Mouse (Mus musculus): ENCODE measurements around the gene Rras. TPM values are rescaled to one million over a fixed set of nuclear protein-coding genes. Genes with fewer than 3 reads are reported as not detected.

Rras gene
- polyA plus RNA-seq, 1 experiment from 2014 or later, result 17.7 TPM

- peak overlapping the region; percentile 95 for H3K4me3 ChIP-seq (ENCODE audit: low read depth, low read length)
- WGBS, result 2% methylated on average over 13 of the region's 13 CpGs
- H3K27me3 ChIP-seq (ENCODE audit: control insufficient read depth, insufficient read depth, low read length), result no peaks in the 10 kb centered on the region
- H3K27ac ChIP-seq (ENCODE audit: low read depth, low read length), result peak overlapping the region; percentile 98; the same call in 1 of the 2 replicates
- H3K4me1 ChIP-seq (ENCODE audit: control insufficient read depth, insufficient read depth, low read length), result peaks cover 12% of the 10 kb centered on the region
- peak overlapping the region; percentile 90 for H3K9ac ChIP-seq (ENCODE audit: low read length)
- H3K4me2 ChIP-seq (ENCODE audit: low read depth), result peak overlapping the region; percentile 98
- DNase-seq (ENCODE audit: low spot score) (no peak), ATAC-seq (ENCODE audit: insufficient read depth, low FRiP score, low TSS enrichment) (no peak)
- no peaks in the 10 kb centered on the region for H3K9me3 ChIP-seq (ENCODE audit: control insufficient read depth, low read length)
- H3K36me3 ChIP-seq (ENCODE audit: control insufficient read depth, insufficient read depth, low read length), result peaks cover 34% of the 10 kb centered on the region
These were observed 33.8 kb downstream of the Rras start for GRCm38 (mm10) chr7:45051601-45051974.

GRCm38 (mm10) chr7:45052181-45052861, 34.6 kb downstream of the Rras start:
- peak overlapping the region; percentile 98 for H3K27ac ChIP-seq (ENCODE audit: low read depth, low read length)
- H3K9me3 ChIP-seq (ENCODE audit: control insufficient read depth, low read length), result no peaks in the 10 kb centered on the region
- H3K27me3 ChIP-seq (ENCODE audit: control insufficient read depth, insufficient read depth, low read length), result no peaks in the 10 kb centered on the region
- peak overlapping the region; percentile 95 for H3K4me3 ChIP-seq (ENCODE audit: low read depth, low read length)
- no peak for DNase-seq (ENCODE audit: low spot score)
- H3K36me3 ChIP-seq (ENCODE audit: control insufficient read depth, insufficient read depth, low read length), result peaks cover 28% of the 10 kb centered on the region
- peak overlapping the region; percentile 98 for H3K4me2 ChIP-seq (ENCODE audit: low read depth)
- under 1% methylated on average over 36 of the region's 38 CpGs for WGBS
- ATAC-seq (ENCODE audit: insufficient read depth, low FRiP score, low TSS enrichment), result no peak
- H3K4me1 ChIP-seq (ENCODE audit: control insufficient read depth, insufficient read depth, low read length), result peaks cover 12% of the 10 kb centered on the region
- H3K9ac ChIP-seq (ENCODE audit: low read length), result peak overlapping the region; percentile 90

DNA sequence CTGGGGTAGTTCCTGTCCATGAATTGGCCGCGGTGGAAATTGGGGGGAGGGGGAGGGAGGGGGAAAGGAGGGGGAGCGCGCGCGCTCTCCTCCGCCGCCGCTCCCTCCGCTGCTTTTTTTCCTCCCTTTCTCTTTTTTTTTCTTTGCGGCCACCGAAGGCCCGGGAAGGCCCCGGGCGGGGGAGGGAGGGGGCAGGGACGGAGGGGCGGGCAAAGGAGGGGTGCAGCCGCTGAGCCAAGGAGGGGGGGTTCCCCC, 35.0 kb downstream of the Rras start, which contains the start of gene Prr12:
Prr12 (minus strand) TSS at position 20 of the 255 bp plus-strand sequence.
- H3K4me1 ChIP-seq (ENCODE audit: control insufficient read depth, insufficient read depth, low read length), result peaks cover 12% of the 10 kb centered on the region
- no peaks in the 10 kb centered on the region for H3K27me3 ChIP-seq (ENCODE audit: control insufficient read depth, insufficient read depth, low read length)
- peak within 1 kb of the TSS; percentile 90 for H3K9ac ChIP-seq (ENCODE audit: low read length)
- DNase-seq (ENCODE audit: low spot score) (no peak), ATAC-seq (ENCODE audit: insufficient read depth, low FRiP score, low TSS enrichment) (no peak)
- peak within 1 kb of the TSS; percentile 98 for H3K4me2 ChIP-seq (ENCODE audit: low read depth)
- peak within 1 kb of the TSS; percentile 95 for H3K4me3 ChIP-seq (ENCODE audit: low read depth, low read length)
- H3K36me3 ChIP-seq (ENCODE audit: control insufficient read depth, insufficient read depth, low read length), result peaks cover 23% of the 10 kb centered on the region
- peak within 1 kb of the TSS; percentile 98 for H3K27ac ChIP-seq (ENCODE audit: low read depth, low read length)
- H3K9me3 ChIP-seq (ENCODE audit: control insufficient read depth, low read length), result no peaks in the 10 kb centered on the region
- 0% methylated on average over 4 of the region's 18 CpGs for WGBS

GRCm38 (mm10) chr7:45053117-45053930, 35.6 kb downstream of the Rras start:
- Histone ChIP-seq H3K4me3 (ENCODE audit: low read depth, low read length) (peak overlapping the region; percentile 95), H3K9me3 (ENCODE audit: control insufficient read depth, low read length) (no peaks in the 10 kb centered on the region), H3K36me3 (ENCODE audit: control insufficient read depth, insufficient read depth, low read length) (peaks cover 18% of the 10 kb centered on the region), H3K4me1 (ENCODE audit: control insufficient read depth, insufficient read depth, low read length) (peaks cover 12% of the 10 kb centered on the region), H3K27me3 (ENCODE audit: control insufficient read depth, insufficient read depth, low read length) (no peaks in the 10 kb centered on the region), H3K27ac (ENCODE audit: low read depth, low read length) (peak overlapping the region; percentile 98), H3K9ac (ENCODE audit: low read length) (peak overlapping the region; percentile 90), H3K4me2 (ENCODE audit: low read depth) (peak overlapping the region; percentile 98)
- under 1% methylated on average over 28 of the region's 59 CpGs for WGBS
- DNase-seq (ENCODE audit: low spot score), result peak; percentile 79
- ATAC-seq (ENCODE audit: insufficient read depth, low FRiP score, low TSS enrichment), result peak; percentile 52

DNA sequence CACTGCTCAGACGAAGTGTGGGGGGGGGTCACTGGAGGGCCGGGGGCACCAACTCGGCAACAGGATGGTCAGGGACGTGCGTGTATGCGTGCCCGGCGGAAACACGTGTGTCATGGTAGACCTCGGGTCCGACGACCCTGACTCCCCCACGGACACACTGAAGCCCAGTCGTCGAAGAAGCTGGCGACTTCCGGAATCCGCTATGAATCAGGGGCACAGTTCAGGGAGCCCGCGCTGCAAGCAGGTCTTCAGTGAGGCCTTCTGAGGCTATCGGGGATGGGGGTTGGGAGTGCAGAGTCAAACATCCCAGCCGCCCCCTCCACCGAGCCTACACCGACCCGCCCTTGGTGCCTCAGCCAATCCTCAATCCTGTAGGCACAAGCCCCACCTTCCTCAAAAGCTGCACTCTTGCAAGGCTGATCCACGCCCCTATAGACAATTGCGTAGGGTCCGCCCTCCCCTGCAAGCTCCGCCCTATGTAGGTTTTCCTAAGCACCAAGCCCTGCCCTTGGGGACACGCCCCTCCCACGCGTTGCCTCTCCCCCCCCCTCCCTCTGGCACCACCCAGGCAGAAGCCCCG, 36.3 kb downstream of the Rras start:
- peak overlapping the region; percentile 90 for H3K9ac ChIP-seq (ENCODE audit: low read length)
- H3K27me3 ChIP-seq (ENCODE audit: control insufficient read depth, insufficient read depth, low read length), result no peaks in the 10 kb centered on the region
- H3K4me2 ChIP-seq (ENCODE audit: low read depth), result peak overlapping the region; percentile 98
- H3K9me3 ChIP-seq (ENCODE audit: control insufficient read depth, low read length), result no peaks in the 10 kb centered on the region
- peak overlapping the region; percentile 98 for H3K27ac ChIP-seq (ENCODE audit: low read depth, low read length)
- 0% methylated on average over 33 of the region's 33 CpGs for WGBS
- H3K4me1 ChIP-seq (ENCODE audit: control insufficient read depth, insufficient read depth, low read length), result peaks cover 13% of the 10 kb centered on the region
- DNase-seq (ENCODE audit: low spot score), result peak; percentile 92
- peak; percentile 90 for ATAC-seq (ENCODE audit: insufficient read depth, low FRiP score, low TSS enrichment)
- H3K4me3 ChIP-seq (ENCODE audit: low read depth, low read length), result peak overlapping the region; percentile 95
- H3K36me3 ChIP-seq (ENCODE audit: control insufficient read depth, insufficient read depth, low read length), result peaks cover 11% of the 10 kb centered on the region

GRCm38 (mm10) chr7:45056329-45056971, 38.7 kb downstream of the Rras start:
- H3K27ac ChIP-seq (ENCODE audit: low read depth, low read length), result no peak overlapping the region
- ATAC-seq (ENCODE audit: insufficient read depth, low FRiP score, low TSS enrichment) (no peak), DNase-seq (ENCODE audit: low spot score) (no peak)
- no peaks in the 10 kb centered on the region for H3K36me3 ChIP-seq (ENCODE audit: control insufficient read depth, insufficient read depth, low read length)
- peaks cover 9% of the 10 kb centered on the region for H3K4me1 ChIP-seq (ENCODE audit: control insufficient read depth, insufficient read depth, low read length)
- H3K4me2 ChIP-seq (ENCODE audit: low read depth), result no peak overlapping the region
- no peak overlapping the region for H3K9ac ChIP-seq (ENCODE audit: low read length)
- no peaks in the 10 kb centered on the region for H3K9me3 ChIP-seq (ENCODE audit: control insufficient read depth, low read length)
- H3K27me3 ChIP-seq (ENCODE audit: control insufficient read depth, insufficient read depth, low read length), result no peaks in the 10 kb centered on the region
- no peak overlapping the region for H3K4me3 ChIP-seq (ENCODE audit: low read depth, low read length)
- WGBS, result 74% methylated on average over 14 of the region's 14 CpGs

DNA sequence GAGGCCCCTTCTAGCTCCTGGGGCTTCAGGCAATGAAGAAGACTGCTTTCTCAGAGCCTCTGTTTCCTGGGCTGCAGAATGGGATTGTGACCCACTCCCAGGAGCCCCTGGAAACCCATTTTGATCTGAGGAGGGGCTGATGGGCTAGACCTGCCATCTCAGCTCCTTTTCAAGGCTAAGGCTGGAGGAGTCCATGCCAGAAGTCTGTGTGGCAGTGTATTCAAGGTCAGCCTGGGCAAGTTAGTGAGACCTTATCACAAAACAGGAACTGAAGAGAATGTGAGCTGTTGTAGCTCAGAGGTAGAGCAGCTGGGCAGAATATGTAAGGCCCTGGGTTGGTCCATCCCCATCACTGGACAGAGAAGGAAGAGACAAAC, 39.2 kb downstream of the Rras start:
- Histone ChIP-seq H3K27ac (ENCODE audit: low read depth, low read length) (no peak overlapping the region), H3K36me3 (ENCODE audit: control insufficient read depth, insufficient read depth, low read length) (no peaks in the 10 kb centered on the region), H3K4me3 (ENCODE audit: low read depth, low read length) (no peak overlapping the region), H3K9me3 (ENCODE audit: control insufficient read depth, low read length) (no peaks in the 10 kb centered on the region), H3K9ac (ENCODE audit: low read length) (no peak overlapping the region), H3K4me2 (ENCODE audit: low read depth) (no peak overlapping the region), H3K4me1 (ENCODE audit: control insufficient read depth, insufficient read depth, low read length) (peaks cover 12% of the 10 kb centered on the region; the same call in 1 of the 2 replicates), H3K27me3 (ENCODE audit: control insufficient read depth, insufficient read depth, low read length) (no peaks in the 10 kb centered on the region)
- no peak for DNase-seq (ENCODE audit: low spot score)
- ATAC-seq (ENCODE audit: insufficient read depth, low FRiP score, low TSS enrichment), result no peak

DNA sequence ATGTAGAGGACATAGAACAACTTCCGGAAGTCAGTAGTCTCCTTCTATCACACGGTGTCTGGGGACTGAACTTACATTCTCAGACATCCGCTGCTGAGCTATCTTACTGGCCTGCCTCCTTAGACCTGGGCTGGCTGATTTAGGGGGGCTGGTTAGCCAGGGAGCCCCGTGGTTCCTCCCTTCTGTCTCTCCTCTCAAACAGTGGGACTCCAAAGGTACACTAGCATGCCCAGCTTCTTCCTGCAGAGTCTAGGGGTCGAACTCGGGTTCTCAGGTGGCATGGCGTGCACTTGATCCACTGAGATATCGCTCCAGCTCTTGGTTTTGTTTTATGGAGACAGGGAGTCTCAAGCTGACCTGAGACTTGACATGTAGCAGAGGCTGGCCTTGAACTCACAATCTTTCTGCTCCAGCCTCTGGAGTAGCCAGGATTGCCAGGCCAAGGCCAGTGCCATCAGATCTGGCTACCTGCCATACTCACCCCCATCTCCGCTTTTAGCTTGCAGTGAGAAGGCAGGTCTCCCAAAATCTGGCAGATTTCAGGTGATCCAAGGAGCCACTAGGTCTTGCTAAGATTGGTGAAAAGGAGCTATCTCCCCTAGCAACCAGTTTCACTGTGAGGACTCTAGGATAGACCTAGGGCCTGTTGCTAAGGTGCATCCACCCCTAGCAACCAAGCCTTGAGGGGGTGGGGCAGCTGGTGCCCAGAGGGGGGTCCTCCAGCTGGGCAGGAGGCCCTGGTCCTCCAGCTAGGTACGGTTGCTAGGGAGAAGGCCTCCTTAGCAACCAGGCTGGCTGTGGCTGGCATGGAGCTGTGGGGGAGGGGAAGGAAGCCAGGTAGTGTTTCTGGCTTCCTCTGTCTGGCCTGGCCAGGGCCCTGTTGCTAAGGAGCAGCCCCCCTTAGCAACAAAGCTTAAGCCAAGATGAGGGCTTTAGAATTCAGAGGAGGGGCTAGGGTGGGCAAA, 41.1 kb downstream of the Rras start:
- Histone ChIP-seq H3K27ac (ENCODE audit: low read depth, low read length) (no peak overlapping the region), H3K4me3 (ENCODE audit: low read depth, low read length) (no peak overlapping the region), H3K9me3 (ENCODE audit: control insufficient read depth, low read length) (no peaks in the 10 kb centered on the region), H3K9ac (ENCODE audit: low read length) (no peak overlapping the region), H3K27me3 (ENCODE audit: control insufficient read depth, insufficient read depth, low read length) (no peaks in the 10 kb centered on the region), H3K4me1 (ENCODE audit: control insufficient read depth, insufficient read depth, low read length) (peaks cover 13% of the 10 kb centered on the region; the same call in 1 of the 2 replicates), H3K36me3 (ENCODE audit: control insufficient read depth, insufficient read depth, low read length) (no peaks in the 10 kb centered on the region), H3K4me2 (ENCODE audit: low read depth) (no peak overlapping the region)
- DNase-seq (ENCODE audit: low spot score) (no peak), ATAC-seq (ENCODE audit: insufficient read depth, low FRiP score, low TSS enrichment) (no peak)
- 79% methylated on average over 10 of the region's 10 CpGs for WGBS

All from neural tube, embryonic 11.5 days (tissue).